Mouse (Mus musculus) olfactory bulb, adult 2 months (tissue): ENCODE data around the gene Mapk8ip3. TPM values are rescaled to one million over a fixed set of nuclear protein-coding genes. Genes with fewer than 3 reads are reported as not detected.

ENCODE experiments used
- H3K27ac ChIP-seq: fragments of 200-500 bp; 2 replicates; pipeline ENCODE4 v1.5.1; 2012; ENCODE audit warnings: low read depth, low read length; ENCODE audit not compliant: insufficient read depth
- H3K4me1 ChIP-seq: fragments of 200-500 bp; 2 replicates; pipeline ENCODE4 v1.6.1; 2012; ENCODE audit warnings: low read length; ENCODE audit not compliant: control insufficient read depth, insufficient read depth
- H3K4me3 ChIP-seq: fragments of 200-500 bp; 2 replicates; pipeline ENCODE4 v1.5.1; 2012; ENCODE audit warnings: mild to moderate bottlenecking, low read depth, low read length, moderate library complexity; ENCODE audit not compliant: insufficient read depth
- CTCF ChIP-seq: fragments of 200-500 bp; IDR thresholded peaks from 2 replicates; pipeline ENCODE4 v1.5.1; 2012; ENCODE audit warnings: low read depth, mild to moderate bottlenecking, low read length, moderate library complexity; ENCODE audit not compliant: insufficient read depth
- POLR2A ChIP-seq: fragments of 200-500 bp; IDR thresholded peaks from 2 replicates; pipeline ENCODE4 v1.6.1; 2012; ENCODE audit warnings: mild to moderate bottlenecking, low read depth, low read length, moderate library complexity; ENCODE audit not compliant: insufficient read depth
- WGBS: fragments of 180-500 bp; shearing (Covaris S2); methylation state at CpG from one replicate; pipeline ENCODE4 v1.1.7; 2018; 5-methylcytosine and 5-hydroxymethylcytosine counted together
- polyA plus RNA-seq: library from polyadenylated mRNA; stranded (reverse); fragments of >200 nt; gene quantifications from 2 replicates; pipeline ENCODE4 v1.2.4, GENCODE M21; 2012; ENCODE audit warnings: low replicate concordance; ENCODE audit not compliant: missing spikeins, insufficient read depth, insufficient read length

Mapk8ip3 gene
- polyA plus RNA-seq, 1 experiment = 307 TPM

GRCm38 (mm10) chr17:24896241-24896992 lies 40.4 kb downstream of the Mapk8ip3 start, which contains the start of gene Nme3:
Gene Nme3 (plus strand): TSS chr17:24896500.
- peak within 1 kb of the TSS; percentile 66 for H3K4me3 ChIP-seq
- H3K4me1 ChIP-seq = peaks cover 42% of the 10 kb centered on the region
- H3K27ac ChIP-seq = peak within 1 kb of the TSS; percentile 59
- WGBS = under 1% methylated on average over 49 of the region's 50 CpGs
- TF ChIP-seq POLR2A (0 out of 2 replicates have a peak, but pooled peaks have one; percentile 47), CTCF (no peak)

- WGBS = 7% methylated on average over 23 of the region's 23 CpGs
- H3K4me1 ChIP-seq = peaks cover 42% of the 10 kb centered on the region
- H3K27ac ChIP-seq = 0 out of 2 replicates have a peak overlapping the region, but pooled peaks have one; percentile 13
- TF ChIP-seq CTCF (no peak), POLR2A (no peak)
- peak overlapping the region; percentile 66 for H3K4me3 ChIP-seq
Measured at GRCm38 (mm10) chr17:24895571-24896240, 41.1 kb downstream of the Mapk8ip3 start.

GRCm38 (mm10) chr17:24894995-24895547 lies 41.7 kb downstream of the Mapk8ip3 start, which contains the start of the genes Eme2 and Mrps34:
Gene Eme2 (minus strand): TSS chr17:24895087.
Gene Mrps34 (plus strand): TSS chr17:24895116.
- peak within 1 kb of the TSS; percentile 66 for H3K4me3 ChIP-seq
- WGBS = under 1% methylated on average over 62 of the region's 62 CpGs
- H3K27ac ChIP-seq = peak within 1 kb of the TSS; percentile 38; the same call in 1 of the 2 replicates
- TF ChIP-seq POLR2A (peak; percentile 56; the same call in 1 of the 2 replicates), CTCF (0 out of 2 replicates have a peak, but pooled peaks have one; percentile 2)
- H3K4me1 ChIP-seq = peaks cover 42% of the 10 kb centered on the region

- peaks cover 46% of the 10 kb centered on the region for H3K4me1 ChIP-seq
- TF ChIP-seq POLR2A = no peak; the same call in 1 of the 2 replicates
- TF ChIP-seq CTCF = 0 out of 2 replicates have a peak, but pooled peaks have one; percentile 5
- 9% methylated on average over 31 of the region's 31 CpGs for WGBS
- H3K4me3 ChIP-seq = peak overlapping the region; percentile 66
- H3K27ac ChIP-seq = peak overlapping the region; percentile 38; the same call in 1 of the 2 replicates
Measured at GRCm38 (mm10) chr17:24894061-24894994, 42.4 kb downstream of the Mapk8ip3 start.

GRCm38 (mm10) chr17:24893276-24893675 lies 43.5 kb downstream of the Mapk8ip3 start:
- Histone ChIP-seq H3K4me1 (peaks cover 41% of the 10 kb centered on the region), H3K27ac (no peak overlapping the region), H3K4me3 (no peak overlapping the region)
- 91% methylated on average over 2 of the region's 2 CpGs for WGBS
- TF ChIP-seq CTCF (no peak), POLR2A (no peak)

GRCm38 (mm10) chr17:24892785-24893184 lies 44.0 kb downstream of the Mapk8ip3 start:
- 63% methylated on average over 12 of the region's 12 CpGs for WGBS
- peaks cover 37% of the 10 kb centered on the region for H3K4me1 ChIP-seq
- H3K27ac ChIP-seq = no peak overlapping the region
- H3K4me3 ChIP-seq = no peak overlapping the region
- TF ChIP-seq CTCF (no peak), POLR2A (no peak)

- Histone ChIP-seq H3K4me3 (no peak overlapping the region), H3K27ac (no peak overlapping the region), H3K4me1 (peaks cover 34% of the 10 kb centered on the region)
- TF ChIP-seq CTCF = no peak
- TF ChIP-seq POLR2A = no peak
- 81% methylated on average over 13 of the region's 13 CpGs for WGBS
Measured at GRCm38 (mm10) chr17:24891321-24891720, 45.5 kb downstream of the Mapk8ip3 start.
